Mouse (Mus musculus) heart, postnatal 25 days (tissue): ENCODE results near the gene Hps1. TPM values are rescaled to one million over a fixed set of nuclear protein-coding genes. Genes with fewer than 3 reads are reported as not detected.
A peak's percentile ranks its signal among the peaks of the same experiment; 100 is the strongest.

Experiments
- DNase-seq: peaks from one replicate; pipeline ENCODE4 v3.0.0; 2022; ENCODE audit warnings: low spot score
- intact Hi-C: fragments of 180-260 bp; cut with DNase I; formaldehyde crosslinking; loops from one replicate; pipeline ENCODE4 v1.15.1; 2025
- total RNA-seq, 2 experiments: library from RNA; stranded (reverse); gene quantifications; 2 replicates each; pipeline ENCODE4 v1.2.3; 2021

Hps1 gene
- total RNA-seq, 2 experiments from 2014 or later, result 1.8 to 2.2 TPM

DNA sequence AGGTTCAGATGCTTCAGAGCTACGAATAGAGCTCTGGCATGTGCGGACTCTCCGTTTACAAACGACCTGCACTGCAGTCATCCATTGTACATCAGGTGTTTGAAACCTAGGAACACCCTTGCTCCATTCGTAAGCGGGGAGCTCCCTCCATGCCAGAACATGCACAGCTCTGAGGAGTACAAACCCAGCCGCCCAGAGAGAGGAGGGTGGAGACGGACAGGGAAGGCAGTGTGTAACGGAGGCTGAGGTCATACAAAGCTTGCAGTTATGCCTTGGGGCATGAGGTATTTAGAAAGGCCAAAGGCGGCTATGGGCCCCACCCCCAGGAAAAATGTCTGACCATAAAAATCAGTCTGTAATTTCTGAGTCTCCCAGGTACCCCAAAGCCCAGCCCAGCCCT is 15.4 kb downstream of the Hps1 start:
- DNase-seq, result no peak
- intact Hi-C loops, result no loop called here

DNA sequence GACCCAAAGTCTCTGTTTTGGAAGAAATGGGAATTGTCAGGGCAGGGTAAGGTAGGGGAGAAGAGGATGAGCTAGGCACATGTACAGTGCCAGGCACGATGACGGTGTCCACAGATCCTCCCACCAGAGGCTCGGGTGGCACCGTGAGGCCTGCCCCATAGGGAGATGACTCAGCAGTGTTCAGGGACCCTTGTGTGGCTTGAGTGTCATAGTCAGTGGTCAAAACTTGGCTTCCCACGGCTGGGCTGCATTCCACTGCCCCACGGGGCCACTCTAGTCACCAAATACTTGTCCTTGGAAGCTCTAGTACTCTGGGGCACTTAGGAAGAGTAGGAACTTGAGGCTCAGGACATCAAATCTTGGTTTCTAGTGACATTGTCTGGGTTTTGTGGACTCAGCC is 23.1 kb downstream of the Hps1 start:
- no peak for DNase-seq
- intact Hi-C loops, result no loop called here

- intact Hi-C loops, result no loop called here
- no peak for DNase-seq
These were observed 24.5 kb downstream of the Hps1 start for GRCm38 (mm10) chr19:42755148-42755870.

GRCm38 (mm10) chr19:42753141-42753917 is 26.4 kb downstream of the Hps1 start:
- intact Hi-C loops, result no loop called here
- DNase-seq, result peak; percentile 73

GRCm38 (mm10) chr19:42752363-42752931 is 27.3 kb downstream of the Hps1 start, which contains the start of gene Pyroxd2:
TSS of gene Pyroxd2 (minus strand) at chr19:42752775.
- peak; percentile 76 for DNase-seq
- intact Hi-C loops, result no loop called here

GRCm38 (mm10) chr19:42750196-42750595 is 29.6 kb downstream of the Hps1 start:
- no peak for DNase-seq
- intact Hi-C loops, result no loop called here

GRCm38 (mm10) chr19:42746702-42747101 is 33.1 kb downstream of the Hps1 start:
- no peak for DNase-seq
- intact Hi-C loops, result no loop called here

- no peak for DNase-seq
- intact Hi-C loops, result no loop called here
These were observed 33.9 kb downstream of the Hps1 start for GRCm38 (mm10) chr19:42745869-42746224.

GRCm38 (mm10) chr19:42745084-42745868 is 34.5 kb downstream of the Hps1 start:
- DNase-seq, result no peak
- intact Hi-C loops, result no loop called here

DNA sequence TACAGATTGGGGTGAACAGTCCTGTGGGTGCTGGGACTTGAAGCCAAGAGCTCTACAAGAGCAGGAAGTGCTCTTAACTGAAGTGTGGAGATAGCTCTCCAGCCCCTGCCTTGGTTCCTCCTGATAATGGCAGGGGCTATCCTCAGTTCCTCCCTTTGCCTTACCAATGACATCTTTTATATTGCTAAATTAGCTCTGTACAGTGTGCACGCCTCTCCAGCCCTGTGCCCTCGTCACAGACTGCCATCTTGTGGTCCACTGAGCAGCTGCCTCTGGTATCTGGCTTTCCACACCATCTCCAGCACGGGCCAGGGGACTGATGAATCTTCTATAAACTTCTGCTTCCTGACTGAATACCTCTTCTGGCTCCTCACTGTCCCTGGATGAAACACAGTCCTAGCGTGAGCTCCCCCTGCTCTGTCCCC is 35.6 kb downstream of the Hps1 start:
- intact Hi-C loops, result loop anchor here (5.0 kb wide), 1 partner anchor 227 kb away; the partner anchor contains the start of gene R3hcc1l
- no peak for DNase-seq

GRCm38 (mm10) chr19:42743261-42743660 is 36.5 kb downstream of the Hps1 start:
- no peak for DNase-seq
- intact Hi-C loops, result loop anchor here (2.0 to 5.0 kb wide), 3 partner anchors 82 to 226 kb away; partner anchors contain the start of gene R3hcc1l

- DNase-seq, result no peak
- intact Hi-C loops, result loop anchor here (2.0 to 5.0 kb wide), 3 partner anchors 81 to 225 kb away; partner anchors contain the start of gene R3hcc1l
These were observed 37.9 kb downstream of the Hps1 start for GRCm38 (mm10) chr19:42741884-42742283.

GRCm38 (mm10) chr19:42740163-42740899 is 39.4 kb downstream of the Hps1 start:
- intact Hi-C loops, result loop anchor here (5.0 kb wide), 1 partner anchor 223 kb away; the partner anchor contains the start of gene R3hcc1l
- no peak for DNase-seq

GRCm38 (mm10) chr19:42739734-42740133 is 40.0 kb downstream of the Hps1 start:
- DNase-seq, result no peak
- intact Hi-C loops, result loop anchor here (5.0 kb wide), 1 partner anchor 222 kb away; the partner anchor contains the start of gene R3hcc1l

DNA sequence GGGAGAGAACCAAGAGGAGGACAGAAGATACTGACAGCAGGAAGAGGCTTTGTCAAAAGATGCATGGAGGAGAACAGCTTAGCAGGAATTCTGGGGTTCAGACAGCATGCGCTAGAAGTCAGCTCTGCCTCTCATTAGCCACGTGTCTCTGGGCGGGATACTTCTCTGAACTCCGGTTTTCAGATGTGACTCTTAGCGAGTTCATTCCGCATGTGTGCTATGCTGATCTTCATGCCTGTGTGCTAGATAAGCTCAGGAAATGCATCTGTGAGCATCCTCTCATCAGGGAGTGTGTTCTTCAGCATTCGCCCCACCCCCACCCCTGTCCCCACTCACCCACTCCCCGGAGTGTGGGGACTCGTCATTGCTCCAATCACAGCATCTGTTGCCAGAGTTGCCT is 42.0 kb downstream of the Hps1 start:
- DNase-seq, result no peak
- intact Hi-C loops, result no loop called here

GRCm38 (mm10) chr19:42734982-42735381 is 44.8 kb downstream of the Hps1 start:
- no peak for DNase-seq
- intact Hi-C loops, result no loop called here

DNA sequence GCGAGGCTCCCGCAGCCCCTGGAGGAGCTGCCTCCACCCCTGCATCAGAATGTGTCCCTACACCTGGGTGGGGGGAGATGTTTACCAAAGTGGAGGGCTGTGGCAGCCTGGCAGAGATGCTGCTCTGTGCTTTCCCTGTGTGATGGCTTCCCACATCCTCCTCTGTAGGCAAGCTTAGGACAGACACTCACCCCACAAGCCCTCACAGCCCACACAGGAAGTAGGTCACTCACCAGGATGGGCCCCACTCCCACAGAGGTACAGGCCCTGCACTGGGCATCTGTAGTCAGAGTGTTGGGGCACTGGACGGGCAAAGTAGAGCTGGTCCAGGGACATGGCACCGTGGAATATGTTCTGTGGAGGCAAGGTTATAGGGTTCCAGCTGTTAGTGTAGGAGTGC is 52.4 kb downstream of the Hps1 start:
- intact Hi-C loops, result no loop called here
- no peak for DNase-seq

DNA sequence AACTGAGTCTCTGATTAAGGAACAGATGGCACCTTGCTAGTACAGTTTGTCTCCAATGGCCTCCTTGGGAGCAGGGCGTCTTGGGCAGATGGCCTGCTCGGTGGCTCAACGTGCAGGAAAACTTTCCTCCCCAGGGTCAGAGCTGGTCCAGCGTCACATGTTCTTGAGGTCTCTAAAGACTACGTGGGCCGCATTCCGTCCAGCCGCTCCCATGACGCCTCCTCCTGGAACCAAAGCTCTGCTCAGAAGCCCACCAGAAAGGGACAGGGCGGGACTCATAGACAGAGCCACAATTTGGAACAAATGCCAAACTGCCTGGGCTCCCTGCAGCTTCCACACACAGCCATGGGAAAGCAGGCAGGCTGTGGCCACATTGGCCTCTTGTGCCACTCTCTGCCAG is 53.0 kb downstream of the Hps1 start:
- intact Hi-C loops, result no loop called here
- no peak for DNase-seq

DNA sequence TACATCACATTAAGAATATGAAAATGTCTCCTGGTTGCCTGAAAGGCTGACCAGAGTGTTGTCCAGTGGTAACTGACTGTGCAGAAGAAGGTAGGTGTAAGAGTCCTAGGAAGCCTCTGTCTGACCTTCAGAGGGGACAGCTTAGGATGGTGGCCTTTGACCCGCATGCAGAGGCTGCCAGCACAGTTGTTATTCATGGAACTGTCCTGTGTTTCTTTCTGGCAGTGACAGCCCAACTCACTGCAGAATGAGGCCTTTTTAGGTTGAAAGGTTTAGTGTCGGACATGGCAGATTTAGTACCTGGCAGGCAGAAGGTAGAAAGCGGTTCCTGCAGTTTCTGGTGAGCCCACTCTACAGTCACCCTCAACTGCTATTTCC is 53.8 kb downstream of the Hps1 start:
- DNase-seq, result no peak
- intact Hi-C loops, result no loop called here
